Mouse (Mus musculus) MEL-GATA-1-ER (cell line): ENCODE results near the gene Coq8b.

ENCODE experiments used
- DNase-seq: peaks from one replicate; pipeline ENCODE4 v3.0.0-alpha.2; 2012; ENCODE audit warnings: low read depth; ENCODE audit errors: extremely low read depth

The Coq8b gene

GRCm38 (mm10) chr7:27271423-27271822, 38.6 kb downstream of the Coq8b start:
- DNase-seq: no peak

DNA sequence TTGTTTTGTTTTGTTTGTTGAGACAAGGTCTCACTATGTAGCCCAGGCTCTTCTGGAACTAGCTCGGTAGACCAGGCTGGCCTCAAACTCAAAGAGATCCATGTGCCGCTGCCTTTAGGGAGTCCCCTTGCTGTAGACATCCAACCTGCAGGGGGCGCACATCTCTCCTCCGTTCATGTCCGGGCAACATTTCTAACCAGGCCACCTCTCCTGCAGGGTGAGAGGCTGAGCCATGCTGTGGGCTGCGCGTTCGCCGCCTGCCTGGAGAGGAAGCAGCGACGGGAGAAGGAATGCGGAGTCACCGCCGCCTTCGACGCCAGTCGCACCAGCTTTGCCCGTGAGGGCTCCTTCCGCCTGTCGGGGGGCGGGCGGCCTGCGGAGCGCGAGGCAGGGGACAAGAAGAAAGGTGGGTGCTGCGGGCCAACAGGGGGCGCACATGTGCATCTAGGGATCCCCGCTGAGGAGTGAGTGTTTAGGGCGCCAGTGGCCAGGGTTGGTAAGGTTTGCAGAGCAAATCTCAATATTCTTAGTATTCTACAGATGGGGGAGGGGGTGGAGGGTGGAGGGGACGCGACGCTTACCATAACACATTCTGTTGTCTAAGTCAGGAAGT, 41.0 kb downstream of the Coq8b start:
- no peak for DNase-seq

GRCm38 (mm10) chr7:27274916-27275315, 42.1 kb downstream of the Coq8b start:
- no peak for DNase-seq

GRCm38 (mm10) chr7:27276021-27276420, 43.2 kb downstream of the Coq8b start:
- no peak for DNase-seq

GRCm38 (mm10) chr7:27277191-27277590, 44.4 kb downstream of the Coq8b start:
- no peak for DNase-seq

- DNase-seq: no peak
These were observed 48.9 kb downstream of the Coq8b start for GRCm38 (mm10) chr7:27281717-27282116.

- DNase-seq: no peak
These were observed 49.4 kb downstream of the Coq8b start for GRCm38 (mm10) chr7:27282225-27282624.

GRCm38 (mm10) chr7:27284865-27285697, 52.3 kb downstream of the Coq8b start:
- DNase-seq: no peak

DNA sequence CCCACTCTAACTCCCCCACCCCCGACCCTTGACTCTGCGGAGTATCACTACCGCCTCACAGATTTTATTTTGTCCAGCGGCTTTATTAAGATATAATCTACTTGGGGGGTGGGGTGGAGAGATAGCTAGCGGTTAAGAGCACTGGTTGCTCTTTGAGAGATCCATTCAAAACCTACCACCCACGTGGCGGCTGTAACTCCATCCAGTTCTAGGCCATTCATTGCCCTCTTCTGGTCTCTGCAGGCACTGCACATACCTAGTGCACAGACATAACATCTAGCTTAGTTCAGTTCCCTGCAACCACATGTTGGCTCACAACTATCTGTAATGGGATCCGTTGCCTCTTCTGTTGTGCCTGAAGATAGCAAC, 52.9 kb downstream of the Coq8b start:
- DNase-seq: peak; percentile 70

DNA sequence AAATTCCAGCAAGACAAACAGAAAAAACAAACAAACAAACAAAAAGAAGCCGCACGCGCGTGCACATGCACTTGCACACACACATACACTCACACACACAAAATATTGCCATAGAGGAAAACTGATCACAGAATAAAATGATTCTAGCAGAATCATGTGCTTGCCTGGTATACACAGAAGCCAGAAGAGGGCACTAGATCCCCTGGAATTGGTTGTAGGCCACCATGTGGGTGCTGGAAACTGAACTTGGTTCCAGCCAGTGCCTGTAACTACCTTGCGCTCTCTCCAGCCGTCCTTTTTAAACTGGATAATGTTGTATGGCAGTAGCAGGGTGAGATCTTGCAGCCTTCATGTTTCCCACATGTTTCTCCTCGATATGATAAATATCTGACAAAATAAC, 55.9 kb downstream of the Coq8b start:
- no peak for DNase-seq

DNA sequence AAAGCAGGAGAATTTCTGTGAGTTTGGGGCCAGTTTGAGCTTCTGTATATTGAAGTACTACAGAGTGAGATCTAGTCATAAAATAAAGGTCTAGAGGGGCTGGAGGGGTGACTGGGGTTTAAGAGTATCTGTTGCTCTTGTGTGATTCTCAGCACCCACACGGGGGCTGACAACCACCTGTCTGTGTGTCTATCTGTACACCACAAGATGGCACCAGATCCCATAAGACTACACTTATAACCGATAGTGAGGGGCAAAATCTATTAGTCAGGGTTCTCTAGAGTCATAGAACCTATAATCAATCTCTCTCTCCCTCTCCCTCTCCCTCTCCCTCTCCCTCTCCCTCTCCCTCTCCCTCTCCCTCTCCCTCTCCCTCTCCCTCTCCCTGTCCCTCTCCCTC, 57.7 kb downstream of the Coq8b start:
- no peak for DNase-seq

DNA sequence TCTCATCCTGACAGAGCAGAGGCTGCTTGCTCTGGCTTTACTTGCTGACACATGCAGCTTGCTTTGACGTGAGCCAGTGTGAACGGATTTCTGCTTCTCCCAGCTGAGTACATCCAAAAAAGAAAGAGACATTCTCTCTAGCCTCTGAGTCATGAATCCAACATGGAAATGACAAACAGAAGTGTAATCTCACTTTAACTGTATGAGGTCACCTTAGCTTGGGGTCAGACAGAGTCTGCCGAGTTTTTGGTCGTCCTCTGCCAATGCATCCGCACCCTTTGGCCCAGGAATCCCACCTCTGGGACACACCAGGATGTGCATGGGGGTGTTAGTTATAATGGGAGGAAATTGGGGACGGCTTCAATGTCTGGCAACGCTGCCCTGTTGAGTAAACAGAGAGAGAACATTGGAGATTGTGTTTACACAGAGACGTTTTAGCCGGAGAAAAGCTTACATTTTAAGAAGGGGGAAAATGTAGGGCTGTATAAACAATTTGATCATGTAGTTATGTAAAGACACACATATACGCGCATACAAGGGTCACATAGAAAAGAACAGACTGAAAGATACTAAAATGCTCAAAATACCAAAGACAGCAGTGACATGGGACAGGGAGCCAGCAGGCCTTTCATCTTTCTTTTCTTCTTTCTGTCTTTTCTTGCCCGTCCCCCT, 59.1 kb downstream of the Coq8b start:
- DNase-seq: no peak

GRCm38 (mm10) chr7:27295956-27296355, 63.1 kb downstream of the Coq8b start:
- DNase-seq: no peak

- no peak for DNase-seq
These were observed 63.7 kb downstream of the Coq8b start for GRCm38 (mm10) chr7:27296518-27296917.

- DNase-seq: no peak
These were observed 65.3 kb downstream of the Coq8b start for GRCm38 (mm10) chr7:27298033-27298610.

GRCm38 (mm10) chr7:27298816-27299215, 66.0 kb downstream of the Coq8b start:
- DNase-seq: no peak

GRCm38 (mm10) chr7:27300351-27300750, 67.5 kb downstream of the Coq8b start:
- DNase-seq: no peak

GRCm38 (mm10) chr7:27300801-27301200, 68.0 kb downstream of the Coq8b start:
- no peak for DNase-seq

DNA sequence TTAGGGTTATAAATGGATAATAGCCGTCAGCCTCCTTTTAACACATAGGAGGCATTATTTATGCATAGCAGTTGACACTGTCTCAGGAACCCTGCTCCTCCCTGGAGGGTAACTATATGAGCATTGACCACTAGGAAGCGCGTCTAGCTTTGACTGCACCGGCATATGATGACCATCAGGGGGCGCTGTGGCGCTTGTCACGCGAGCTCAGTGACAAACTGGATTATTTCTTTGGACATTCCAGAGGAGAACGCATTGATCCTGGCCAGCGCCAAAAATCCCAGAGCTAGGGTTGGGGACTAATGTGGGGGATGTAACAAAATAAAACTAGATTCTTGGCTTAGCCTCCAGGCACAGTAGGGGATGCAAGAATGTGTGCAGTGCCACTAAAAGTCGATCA, 69.3 kb downstream of the Coq8b start:
- peak; percentile 47 for DNase-seq

- no peak for DNase-seq
These were observed 72.4 kb downstream of the Coq8b start for GRCm38 (mm10) chr7:27305091-27305730.
